Mouse (Mus musculus): ENCODE measurements at regions not wholly inside any gene's neighbourhood (a gene's known extent, or its start where the extent isn't known, plus 50 kb on each side); places are given as distances from the start of the nearest gene placed in this dataset.

DNA sequence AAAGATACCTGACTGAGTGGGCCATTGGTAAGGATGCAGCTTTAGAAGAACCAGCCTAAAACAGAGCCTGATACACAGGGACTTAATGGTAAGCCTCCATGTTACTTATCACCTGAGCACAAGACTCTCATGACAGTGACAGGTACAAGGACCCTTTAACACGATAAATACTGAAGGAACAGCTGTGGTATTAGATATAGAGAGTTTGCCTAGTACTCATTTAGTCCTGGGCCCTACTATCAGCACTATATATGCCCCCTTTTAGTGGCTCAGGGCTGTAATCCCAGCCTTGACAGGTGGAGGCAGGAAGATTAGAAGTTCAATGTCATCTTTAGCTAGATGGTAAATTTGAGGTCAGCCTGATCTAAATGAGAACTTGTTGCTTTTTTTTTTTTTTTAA is 148.0 kb upstream of the Jade1 start:
- no peak for TF ChIP-seq CTCF (IDR thresholded peaks at IDR 0.05)
- TF ChIP-seq POLR2A (IDR thresholded peaks at IDR 0.05; ENCODE audit: insufficient read depth, low read depth, low read length): no peak

Measured in heart, adult 2 months (tissue).